Mouse (Mus musculus): ENCODE measurements around the gene Fkbp8. TPM values are rescaled to one million over a fixed set of nuclear protein-coding genes. Genes with fewer than 3 reads are reported as not detected.
A peak's percentile ranks its signal among the peaks of the same experiment; 100 is the strongest.

Gene Fkbp8
- polyA plus RNA-seq, 1 experiment from 2014 or later, result 353 TPM

DNA sequence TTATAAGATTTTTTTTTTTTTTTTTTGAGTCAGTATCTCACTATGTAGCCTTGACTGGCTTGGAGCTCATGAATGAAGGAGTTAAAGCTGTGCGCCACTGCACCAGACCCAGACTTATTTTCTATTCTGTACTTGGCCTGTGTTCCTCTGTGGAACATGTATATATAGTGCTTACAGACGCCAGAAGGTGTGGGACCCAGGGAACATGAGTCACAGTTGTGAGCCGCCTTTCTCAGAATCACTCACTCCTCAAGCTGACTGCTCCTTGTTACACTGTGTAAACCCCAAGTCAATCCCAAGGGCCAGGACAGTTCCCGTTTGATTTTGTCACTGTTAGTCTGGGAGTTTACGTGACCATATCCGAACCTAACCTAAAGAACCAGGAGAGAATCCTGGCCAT is 8.5 kb upstream of the Fkbp8 start:
- no peak for ATAC-seq (ENCODE audit: low FRiP score, low read depth)
- Histone ChIP-seq H3K36me3 (peaks cover 36% of the 10 kb centered on the region), H3K9ac (no peak overlapping the region), H3K4me2 (replicated peaks) (no peak overlapping the region), H3K4me1 (peaks cover 9% of the 10 kb centered on the region; the same call in 1 of the 2 replicates), H3K27ac (no peak overlapping the region), H3K27me3 (replicated peaks) (no peaks in the 10 kb centered on the region), H3K9me3 (no peaks in the 10 kb centered on the region), H3K4me3 (no peak overlapping the region)
- WGBS, result 95% methylated on average over 6 of the region's 6 CpGs

- Histone ChIP-seq H3K4me2 (replicated peaks) (no peak overlapping the region), H3K4me3 (no peak overlapping the region), H3K27ac (no peak overlapping the region), H3K36me3 (peaks cover 32% of the 10 kb centered on the region), H3K9ac (no peak overlapping the region), H3K9me3 (no peaks in the 10 kb centered on the region), H3K4me1 (peaks cover 9% of the 10 kb centered on the region; the same call in 1 of the 2 replicates), H3K27me3 (replicated peaks) (no peaks in the 10 kb centered on the region)
- ATAC-seq (ENCODE audit: low FRiP score, low read depth), result no peak
- 74% methylated on average over 2 of the region's 2 CpGs for WGBS
These were observed 7.9 kb upstream of the Fkbp8 start for GRCm38 (mm10) chr8:70519606-70520005.

- peak overlapping the region; percentile 60 for H3K27ac ChIP-seq
- H3K27me3 ChIP-seq (replicated peaks), result no peaks in the 10 kb centered on the region
- peak overlapping the region; percentile 76 for H3K9ac ChIP-seq
- no peaks in the 10 kb centered on the region for H3K9me3 ChIP-seq
- under 1% methylated on average over 51 of the region's 51 CpGs for WGBS
- peaks cover 16% of the 10 kb centered on the region for H3K36me3 ChIP-seq
- H3K4me1 ChIP-seq, result peaks cover 17% of the 10 kb centered on the region
- peak overlapping the region; percentile 81 for H3K4me3 ChIP-seq
- H3K4me2 ChIP-seq (replicated peaks), result peak overlapping the region; percentile 82
- peak; percentile 74 for ATAC-seq (ENCODE audit: low FRiP score, low read depth)
These were observed 4.7 kb upstream of the Fkbp8 start for GRCm38 (mm10) chr8:70522592-70523403.

GRCm38 (mm10) chr8:70527111-70527511 is 413 bp upstream of the Fkbp8 start:
- peak; percentile 19; the same call in 1 of the 2 replicates for ATAC-seq (ENCODE audit: low FRiP score, low read depth)
- 3% methylated on average over 8 of the region's 8 CpGs for WGBS
- Histone ChIP-seq H3K4me2 (replicated peaks) (peak overlapping the region; percentile 82), H3K9me3 (no peaks in the 10 kb centered on the region), H3K27me3 (replicated peaks) (no peaks in the 10 kb centered on the region), H3K4me1 (peaks cover 27% of the 10 kb centered on the region), H3K4me3 (peak overlapping the region; percentile 75), H3K36me3 (peaks cover 22% of the 10 kb centered on the region), H3K9ac (peak overlapping the region; percentile 77), H3K27ac (peak overlapping the region; percentile 50; the same call in 1 of the 2 replicates)

DNA sequence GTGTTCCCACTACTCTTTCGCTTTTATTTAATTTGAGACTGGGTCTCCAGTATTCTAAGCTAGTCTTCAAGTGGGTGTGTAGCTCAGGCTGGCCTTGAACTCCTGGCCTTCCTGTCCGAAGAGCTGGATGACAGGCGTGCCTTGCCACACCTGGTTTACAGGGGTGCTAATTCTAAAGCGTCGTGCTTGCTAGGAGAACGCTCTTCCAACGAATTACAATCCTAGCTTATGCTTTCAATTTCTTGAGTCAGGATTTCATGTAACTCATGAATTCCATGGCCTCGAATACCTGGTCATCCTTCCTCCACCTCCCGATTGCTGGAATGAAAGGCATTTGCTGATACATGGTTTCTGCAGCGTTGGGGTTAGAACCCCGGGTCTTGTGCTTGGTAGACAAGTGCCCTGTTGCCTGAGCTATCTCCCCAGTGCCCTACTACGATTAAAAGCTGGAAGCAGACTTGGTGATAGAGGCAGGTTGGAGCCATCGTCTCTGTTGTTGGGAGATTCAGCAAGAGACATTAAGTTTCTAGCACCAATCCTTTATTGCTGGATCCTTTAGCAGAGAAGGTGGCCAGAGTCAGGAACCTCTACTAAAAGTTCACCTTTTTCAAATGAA is 766 bp downstream of the Fkbp8 start:
- Histone ChIP-seq H3K4me3 (peak overlapping the region; percentile 75), H3K4me1 (peaks cover 20% of the 10 kb centered on the region), H3K4me2 (replicated peaks) (peak overlapping the region; percentile 82), H3K9ac (peak overlapping the region; percentile 77), H3K27me3 (replicated peaks) (no peaks in the 10 kb centered on the region), H3K36me3 (peaks cover 33% of the 10 kb centered on the region), H3K9me3 (no peaks in the 10 kb centered on the region), H3K27ac (0 out of 2 replicates have a peak overlapping the region, but pooled peaks have one; percentile 50)
- no peak for ATAC-seq (ENCODE audit: low FRiP score, low read depth)
- WGBS, result 38% methylated on average over 13 of the region's 13 CpGs

- 85% methylated on average over 5 of the region's 5 CpGs for WGBS
- Histone ChIP-seq H3K4me2 (replicated peaks) (0 out of 2 replicates have a peak overlapping the region, but pooled peaks have one; percentile 14), H3K9ac (no peak overlapping the region), H3K27me3 (replicated peaks) (no peaks in the 10 kb centered on the region), H3K9me3 (no peaks in the 10 kb centered on the region), H3K27ac (no peak overlapping the region), H3K4me3 (no peak overlapping the region), H3K36me3 (peaks cover 43% of the 10 kb centered on the region), H3K4me1 (peaks cover 20% of the 10 kb centered on the region)
- no peak for ATAC-seq (ENCODE audit: low FRiP score, low read depth)
These were observed 1.8 kb downstream of the Fkbp8 start for GRCm38 (mm10) chr8:70529299-70529698.

GRCm38 (mm10) chr8:70529741-70530161 is 2.2 kb downstream of the Fkbp8 start:
- H3K9me3 ChIP-seq, result no peaks in the 10 kb centered on the region
- H3K9ac ChIP-seq, result no peak overlapping the region
- no peaks in the 10 kb centered on the region for H3K27me3 ChIP-seq (replicated peaks)
- peaks cover 48% of the 10 kb centered on the region for H3K36me3 ChIP-seq
- H3K4me2 ChIP-seq (replicated peaks), result no peak overlapping the region
- ATAC-seq (ENCODE audit: low FRiP score, low read depth), result no peak
- H3K4me3 ChIP-seq, result no peak overlapping the region
- WGBS, result 97% methylated on average over 3 of the region's 3 CpGs
- H3K4me1 ChIP-seq, result peaks cover 20% of the 10 kb centered on the region
- H3K27ac ChIP-seq, result no peak overlapping the region

- no peaks in the 10 kb centered on the region for H3K9me3 ChIP-seq
- ATAC-seq (ENCODE audit: low FRiP score, low read depth), result no peak
- WGBS, result 89% methylated on average over 2 of the region's 2 CpGs
- peaks cover 54% of the 10 kb centered on the region for H3K36me3 ChIP-seq
- no peaks in the 10 kb centered on the region for H3K27me3 ChIP-seq (replicated peaks)
- peaks cover 20% of the 10 kb centered on the region for H3K4me1 ChIP-seq
- no peak overlapping the region for H3K9ac ChIP-seq
- H3K4me3 ChIP-seq, result no peak overlapping the region
- H3K4me2 ChIP-seq (replicated peaks), result no peak overlapping the region
- H3K27ac ChIP-seq, result no peak overlapping the region
These were observed 2.8 kb downstream of the Fkbp8 start for GRCm38 (mm10) chr8:70530314-70530713.

DNA sequence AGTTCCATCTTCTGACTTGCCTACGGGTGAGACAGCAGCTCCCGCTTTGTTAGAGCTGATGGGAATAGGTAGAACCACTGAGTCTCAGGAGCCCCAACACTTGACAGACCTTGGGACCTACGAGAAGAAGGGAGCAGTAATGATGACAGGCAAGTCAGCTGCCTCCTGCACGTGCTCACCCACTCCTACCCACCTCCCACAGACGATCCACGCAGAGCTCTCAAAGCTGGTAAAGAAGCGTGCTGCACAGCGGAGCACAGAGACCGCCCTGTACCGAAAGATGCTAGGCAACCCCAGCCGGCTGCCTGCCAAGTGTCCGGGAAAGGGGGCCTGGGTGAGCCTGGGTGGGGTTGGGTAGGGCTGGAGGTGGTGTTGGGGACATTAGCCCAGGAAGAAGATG is 6.8 kb downstream of the Fkbp8 start:
- WGBS, result 91% methylated on average over 12 of the region's 12 CpGs
- H3K4me3 ChIP-seq, result no peak overlapping the region
- H3K27ac ChIP-seq, result no peak overlapping the region
- H3K9me3 ChIP-seq, result no peaks in the 10 kb centered on the region
- H3K4me1 ChIP-seq, result peaks cover 10% of the 10 kb centered on the region
- H3K4me2 ChIP-seq (replicated peaks), result no peak overlapping the region
- ATAC-seq (ENCODE audit: low FRiP score, low read depth), result no peak
- no peak overlapping the region for H3K9ac ChIP-seq
- peaks cover 74% of the 10 kb centered on the region for H3K36me3 ChIP-seq
- no peaks in the 10 kb centered on the region for H3K27me3 ChIP-seq (replicated peaks)

DNA sequence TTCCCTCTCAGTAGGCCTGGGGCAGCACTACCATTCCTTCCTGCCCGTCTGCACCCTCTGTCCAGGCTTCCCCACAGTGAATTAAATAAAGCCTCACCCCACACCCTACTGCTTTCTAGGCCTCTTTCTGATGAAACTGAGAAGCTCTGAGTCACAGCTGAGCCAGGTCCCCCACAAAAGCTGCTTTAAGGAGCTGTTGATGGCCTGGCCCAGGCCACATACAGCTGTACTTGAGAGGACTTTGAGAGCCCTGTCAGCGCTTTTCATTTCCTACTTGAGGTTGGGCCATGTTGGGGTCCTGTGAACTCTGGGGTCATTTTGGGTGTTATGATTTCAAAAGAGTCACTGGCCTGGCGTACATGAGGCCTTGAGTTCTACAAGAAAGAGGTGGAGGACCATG is 7.7 kb downstream of the Fkbp8 start:
- Histone ChIP-seq H3K9ac (no peak overlapping the region), H3K4me3 (no peak overlapping the region), H3K36me3 (peaks cover 69% of the 10 kb centered on the region), H3K27me3 (replicated peaks) (no peaks in the 10 kb centered on the region), H3K27ac (no peak overlapping the region), H3K4me1 (peaks cover 9% of the 10 kb centered on the region), H3K4me2 (replicated peaks) (no peak overlapping the region), H3K9me3 (no peaks in the 10 kb centered on the region)
- WGBS, result 91% methylated on average over 3 of the region's 3 CpGs
- ATAC-seq (ENCODE audit: low FRiP score, low read depth), result no peak

- no peaks in the 10 kb centered on the region for H3K9me3 ChIP-seq
- H3K27me3 ChIP-seq (replicated peaks), result no peaks in the 10 kb centered on the region
- WGBS, result 90% methylated on average over 2 of the region's 2 CpGs
- no peak overlapping the region for H3K9ac ChIP-seq
- no peak overlapping the region for H3K4me2 ChIP-seq (replicated peaks)
- no peak overlapping the region for H3K27ac ChIP-seq
- peaks cover 14% of the 10 kb centered on the region for H3K4me1 ChIP-seq
- no peak overlapping the region for H3K4me3 ChIP-seq
- ATAC-seq (ENCODE audit: low FRiP score, low read depth), result no peak
- H3K36me3 ChIP-seq, result peaks cover 67% of the 10 kb centered on the region
These were observed 8.2 kb downstream of the Fkbp8 start for GRCm38 (mm10) chr8:70535701-70536100.

DNA sequence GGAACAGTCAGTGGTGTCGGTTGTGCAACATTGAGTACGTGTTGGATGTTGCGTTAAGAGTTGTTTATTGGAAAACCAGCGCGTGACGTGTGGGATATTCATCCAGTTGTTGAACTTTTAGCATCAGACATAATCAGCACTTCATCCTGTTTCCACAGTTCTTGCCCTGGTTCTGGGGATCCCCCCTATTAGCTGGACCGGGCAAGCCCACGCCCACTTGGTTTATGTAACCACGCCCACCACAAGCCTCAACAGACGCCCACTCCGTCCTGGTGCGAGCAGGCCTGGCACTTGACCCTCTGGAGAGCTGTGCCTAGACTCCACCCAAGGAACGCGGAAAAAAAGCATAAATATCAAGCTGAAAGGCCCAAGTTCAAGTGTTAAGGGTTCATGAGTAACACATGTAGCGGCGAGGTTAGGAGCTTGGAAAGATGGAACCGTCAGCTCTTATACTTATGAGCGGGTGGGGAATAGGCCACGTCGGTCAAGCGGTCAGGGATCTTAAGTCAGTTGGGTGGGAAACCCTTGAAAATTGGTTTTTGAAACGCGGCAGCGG is 10.6 kb downstream of the Fkbp8 start:
- peaks cover 26% of the 10 kb centered on the region for H3K4me1 ChIP-seq
- H3K4me2 ChIP-seq (replicated peaks), result peak overlapping the region; percentile 81
- no peaks in the 10 kb centered on the region for H3K27me3 ChIP-seq (replicated peaks)
- 16% methylated on average over 24 of the region's 24 CpGs for WGBS
- H3K4me3 ChIP-seq, result peak overlapping the region; percentile 73
- H3K36me3 ChIP-seq, result peaks cover 43% of the 10 kb centered on the region
- peak; percentile 22; the same call in 1 of the 2 replicates for ATAC-seq (ENCODE audit: low FRiP score, low read depth)
- no peaks in the 10 kb centered on the region for H3K9me3 ChIP-seq
- 0 out of 2 replicates have a peak overlapping the region, but pooled peaks have one; percentile 18 for H3K27ac ChIP-seq
- H3K9ac ChIP-seq, result no peak overlapping the region

All from neural tube, embryonic 12.5 days (tissue).